Comparison of ENCODE assay signal across 21 mouse cellular contexts in genomic region chr5:99269131-99269530, GRCm38 (mm10).
"Had no signal": no experiment of that assay in that cellular context is flagged by ENCODE, and none has a peak within 500 bp of the region (broad histone marks: within the 10 kb centered on the region; RNA-seq: fewer than 3 reads in every experiment).

No protein-coding gene starts in this region.

- H3K9me3 ChIP-seq: lung, embryonic 15.5 days; midbrain, embryonic 10.5 days; midbrain, embryonic 12.5 days; neural tube, embryonic 13.5 days; neural tube, embryonic 15.5 days had no signal

- H3K4me2 ChIP-seq: lung, embryonic 15.5 days; midbrain, embryonic 12.5 days; neural tube, embryonic 13.5 days; neural tube, embryonic 15.5 days had no signal

- DNase-seq: lung, adult 2 months; lung, postnatal 14 days; lung, postnatal 36 days; midbrain, embryonic 14.5 days; retina, postnatal 1 day; right cerebral cortex, adult 18-20 months; right cerebral cortex, postnatal 25 days; right cerebral cortex, postnatal 4 days; spleen, adult 18-20 months; thymus, adult 18-20 months; thymus, postnatal 14 days; thymus, postnatal 36 days had no signal

- ATAC-seq: lung, postnatal 0 days; midbrain, embryonic 16.5 days had no signal

- H3K27me3 ChIP-seq: lung, embryonic 15.5 days; midbrain, embryonic 12.5 days; neural tube, embryonic 13.5 days; neural tube, embryonic 15.5 days had no signal

- H3K27ac ChIP-seq: lung, embryonic 15.5 days; macrophage; midbrain, embryonic 10.5 days; midbrain, embryonic 12.5 days; neural tube, embryonic 13.5 days; neural tube, embryonic 15.5 days had no signal

- H3K36me3 ChIP-seq: lung, embryonic 15.5 days; midbrain, embryonic 10.5 days; midbrain, embryonic 12.5 days; neural tube, embryonic 13.5 days; neural tube, embryonic 15.5 days had no signal

- H3K9ac ChIP-seq: lung, embryonic 15.5 days; midbrain, embryonic 12.5 days; neural tube, embryonic 13.5 days; neural tube, embryonic 15.5 days had no signal

- H3K4me3 ChIP-seq: lung, embryonic 15.5 days; midbrain, embryonic 10.5 days; midbrain, embryonic 12.5 days; myocyte; neural tube, embryonic 13.5 days; neural tube, embryonic 15.5 days had no signal
